Mouse (Mus musculus): ENCODE results near the gene Phf13. TPM values are rescaled to one million over a fixed set of nuclear protein-coding genes. Genes with fewer than 3 reads are reported as not detected.

The Phf13 gene
- polyA plus RNA-seq, 1 experiment from 2014 or later = 38.0 TPM

DNA sequence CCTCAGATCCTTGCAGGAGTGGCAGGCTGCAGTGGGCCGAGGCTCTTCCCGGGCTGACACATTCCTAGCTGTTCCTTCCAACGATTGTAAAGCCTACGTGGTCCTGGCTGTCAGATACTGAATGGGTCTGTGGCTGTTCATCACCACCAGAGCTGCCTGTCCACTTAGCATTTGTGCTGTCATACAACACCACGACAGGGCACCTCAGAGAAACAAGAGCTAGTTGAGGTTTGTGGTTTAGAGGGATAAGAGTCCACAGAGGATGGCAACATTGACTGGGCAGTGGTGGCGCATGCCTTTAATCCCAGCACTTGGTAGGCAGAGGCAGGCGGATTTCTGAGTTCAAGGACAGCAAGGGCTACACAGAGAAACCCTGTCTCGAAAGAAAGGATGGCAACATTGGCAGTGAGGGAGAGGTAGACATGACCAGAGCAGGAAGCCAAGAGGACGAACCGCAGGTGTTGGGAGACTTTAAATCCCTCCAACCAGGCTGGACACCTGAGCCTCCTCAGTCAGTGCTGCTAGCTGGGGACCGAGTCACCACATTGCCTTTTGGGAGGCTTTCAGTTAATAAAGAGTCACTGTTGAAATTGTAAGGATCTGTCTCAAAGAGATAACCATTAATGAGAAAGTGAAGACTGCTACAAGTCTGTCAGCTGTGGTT is 36.1 kb downstream of the Phf13 start:
- Histone ChIP-seq H3K4me3 (no peak overlapping the region), H3K27me3 (no peaks in the 10 kb centered on the region), H3K9ac (no peak overlapping the region), H3K4me1 (no peaks in the 10 kb centered on the region), H3K36me3 (peaks cover 89% of the 10 kb centered on the region), H3K27ac (no peak overlapping the region), H3K4me2 (no peak overlapping the region), H3K9me3 (no peaks in the 10 kb centered on the region; the same call in 1 of the 2 replicates)
- 90% methylated on average over 11 of the region's 11 CpGs for WGBS
- no peak for ATAC-seq (ENCODE audit: insufficient number of reproducible peaks, insufficient read depth, low FRiP score, low TSS enrichment, low read depth)

DNA sequence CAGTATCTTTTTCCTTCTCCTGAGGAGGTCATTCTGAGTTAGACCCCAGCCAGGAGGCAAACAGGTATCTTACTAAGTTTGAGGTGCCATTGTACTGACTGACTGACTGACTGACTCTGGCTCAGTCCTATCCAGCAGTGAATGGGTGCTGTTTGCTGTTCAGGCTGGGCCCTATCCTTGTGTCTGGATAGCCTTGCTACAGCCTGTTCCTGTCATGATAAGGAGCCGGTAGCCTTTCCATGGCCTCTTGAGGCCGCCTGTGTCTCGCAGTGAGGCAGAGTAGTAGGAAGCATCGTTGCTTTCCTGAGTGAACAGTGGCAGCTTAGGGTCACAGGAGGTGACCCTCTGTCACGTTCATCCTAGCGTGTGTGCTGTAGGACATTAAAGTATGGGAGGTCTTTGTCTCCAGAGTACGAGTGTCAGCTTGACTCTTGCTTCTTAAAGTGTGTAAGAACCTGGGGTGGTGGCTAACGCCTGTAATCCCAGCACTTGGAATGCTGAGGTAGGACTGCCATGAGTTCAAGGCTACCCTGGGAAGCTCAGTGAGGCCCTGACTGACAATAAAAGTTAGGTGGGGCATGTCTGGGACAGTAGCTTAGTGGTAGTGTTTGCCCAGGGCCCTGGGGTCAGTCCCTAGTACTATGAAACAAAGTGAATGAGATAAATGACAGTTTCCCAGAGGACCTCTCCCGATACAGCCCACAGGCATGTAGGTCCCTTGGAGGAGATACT is 38.3 kb downstream of the Phf13 start:
- Histone ChIP-seq H3K27me3 (no peaks in the 10 kb centered on the region), H3K27ac (no peak overlapping the region), H3K9ac (no peak overlapping the region), H3K4me2 (no peak overlapping the region), H3K36me3 (peaks cover 87% of the 10 kb centered on the region), H3K9me3 (no peaks in the 10 kb centered on the region), H3K4me1 (no peaks in the 10 kb centered on the region), H3K4me3 (no peak overlapping the region)
- 88% methylated on average over 9 of the region's 9 CpGs for WGBS
- no peak for ATAC-seq (ENCODE audit: insufficient number of reproducible peaks, insufficient read depth, low FRiP score, low TSS enrichment, low read depth)

DNA sequence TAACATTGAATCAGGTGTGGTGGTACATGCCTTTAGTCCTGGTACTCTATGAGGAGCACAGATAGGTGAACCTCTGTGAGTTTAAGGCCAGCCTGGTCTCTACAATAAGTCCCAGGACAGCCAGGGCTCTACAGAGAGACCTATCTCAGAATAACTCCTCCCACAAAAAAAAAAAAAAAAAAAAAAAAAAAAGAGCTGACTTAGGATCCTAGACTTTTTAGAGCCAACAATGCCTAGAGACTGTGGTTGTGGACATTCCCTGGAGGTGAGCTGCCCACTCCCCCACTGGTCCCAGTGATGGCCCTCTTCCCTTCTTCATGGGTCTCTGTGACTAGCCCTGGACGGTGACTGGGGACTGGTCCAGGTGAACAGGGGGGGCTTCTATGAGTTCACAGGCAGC is 40.3 kb downstream of the Phf13 start:
- no peaks in the 10 kb centered on the region for H3K9me3 ChIP-seq
- no peak overlapping the region for H3K27ac ChIP-seq
- no peak overlapping the region for H3K4me3 ChIP-seq
- ATAC-seq (ENCODE audit: insufficient number of reproducible peaks, insufficient read depth, low FRiP score, low TSS enrichment, low read depth) = no peak
- H3K4me2 ChIP-seq = no peak overlapping the region
- no peak overlapping the region for H3K9ac ChIP-seq
- WGBS = 92% methylated on average over 1 of the region's 1 CpGs
- no peaks in the 10 kb centered on the region for H3K27me3 ChIP-seq
- H3K4me1 ChIP-seq = no peaks in the 10 kb centered on the region
- H3K36me3 ChIP-seq = peaks cover 87% of the 10 kb centered on the region

DNA sequence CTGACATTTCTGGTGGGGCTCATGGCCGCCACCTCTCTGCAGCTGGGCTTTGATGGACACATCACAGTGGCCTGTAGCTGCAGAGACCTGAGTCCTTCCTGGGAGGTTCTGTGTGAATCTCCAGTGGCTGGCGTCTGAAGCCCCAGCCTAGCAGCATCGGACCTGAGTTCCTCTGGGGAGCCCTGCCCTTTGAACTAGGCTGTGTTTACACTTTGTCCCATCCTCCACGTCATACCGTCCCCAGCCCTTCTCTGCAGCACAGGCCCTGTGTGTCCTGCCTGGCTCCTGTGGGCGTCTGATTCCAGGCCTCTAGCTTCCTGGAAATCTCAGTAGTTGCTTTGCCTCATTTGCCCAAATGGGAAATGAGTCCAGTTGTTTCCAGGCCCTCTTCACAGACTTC is 42.8 kb downstream of the Phf13 start:
- H3K4me1 ChIP-seq = no peaks in the 10 kb centered on the region
- no peak overlapping the region for H3K4me3 ChIP-seq
- no peaks in the 10 kb centered on the region for H3K27me3 ChIP-seq
- H3K9me3 ChIP-seq = no peaks in the 10 kb centered on the region
- 75% methylated on average over 6 of the region's 6 CpGs for WGBS
- H3K9ac ChIP-seq = no peak overlapping the region
- peaks cover 77% of the 10 kb centered on the region for H3K36me3 ChIP-seq
- ATAC-seq (ENCODE audit: insufficient number of reproducible peaks, insufficient read depth, low FRiP score, low TSS enrichment, low read depth) = no peak
- no peak overlapping the region for H3K27ac ChIP-seq
- no peak overlapping the region for H3K4me2 ChIP-seq

DNA sequence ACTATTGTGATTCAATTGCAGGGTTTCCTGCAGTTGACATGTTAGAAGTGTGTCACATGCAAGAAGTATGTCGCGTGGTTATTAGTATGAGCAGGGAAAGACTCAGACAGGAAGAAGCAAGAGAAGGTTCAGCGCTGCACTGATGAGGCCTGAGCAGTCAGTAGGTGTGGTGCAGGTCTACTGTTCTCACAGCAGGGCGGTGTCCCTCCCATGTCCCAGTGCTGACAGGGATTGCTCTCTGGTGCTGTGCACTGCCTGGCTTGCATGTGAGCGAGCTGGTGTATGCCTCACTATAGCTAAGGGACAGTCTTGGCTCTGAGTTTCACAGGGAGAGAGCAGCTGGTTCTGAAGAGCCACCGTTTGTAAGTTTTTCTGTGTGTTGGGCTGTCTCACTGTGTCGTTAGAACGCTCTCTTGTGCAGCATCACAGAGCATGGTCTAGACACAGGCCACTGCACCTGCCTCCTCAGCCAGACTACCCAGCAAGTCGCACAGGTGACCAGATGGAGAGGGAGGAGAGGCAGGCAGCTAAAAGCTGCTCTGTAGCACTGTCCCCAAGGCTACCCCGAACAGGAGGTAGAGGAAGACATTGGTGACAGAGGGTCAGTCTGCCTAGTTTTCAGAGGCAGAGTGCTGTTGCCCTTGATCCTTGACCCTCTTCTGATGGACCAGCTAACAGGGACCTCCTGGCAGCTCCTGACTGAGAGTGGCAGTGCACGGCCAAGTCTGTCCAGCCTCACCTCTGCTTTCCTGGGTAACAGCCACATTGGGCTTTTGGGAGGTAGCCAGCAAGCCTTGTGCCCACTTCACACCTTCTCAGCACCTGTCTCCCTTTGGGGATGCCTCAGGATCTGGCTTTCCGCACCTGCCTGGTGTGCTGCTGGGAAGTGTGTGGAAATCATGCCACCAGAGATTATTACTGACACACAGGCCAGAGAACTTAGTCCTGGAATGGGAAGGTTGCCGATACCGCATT is 47.3 kb downstream of the Phf13 start:
- Histone ChIP-seq H3K27ac (no peak overlapping the region), H3K9ac (no peak overlapping the region), H3K9me3 (no peaks in the 10 kb centered on the region), H3K4me2 (no peak overlapping the region), H3K4me3 (no peak overlapping the region), H3K27me3 (no peaks in the 10 kb centered on the region), H3K36me3 (peaks cover 44% of the 10 kb centered on the region), H3K4me1 (no peaks in the 10 kb centered on the region)
- WGBS = 91% methylated on average over 14 of the region's 14 CpGs
- no peak for ATAC-seq (ENCODE audit: insufficient number of reproducible peaks, insufficient read depth, low FRiP score, low TSS enrichment, low read depth)

DNA sequence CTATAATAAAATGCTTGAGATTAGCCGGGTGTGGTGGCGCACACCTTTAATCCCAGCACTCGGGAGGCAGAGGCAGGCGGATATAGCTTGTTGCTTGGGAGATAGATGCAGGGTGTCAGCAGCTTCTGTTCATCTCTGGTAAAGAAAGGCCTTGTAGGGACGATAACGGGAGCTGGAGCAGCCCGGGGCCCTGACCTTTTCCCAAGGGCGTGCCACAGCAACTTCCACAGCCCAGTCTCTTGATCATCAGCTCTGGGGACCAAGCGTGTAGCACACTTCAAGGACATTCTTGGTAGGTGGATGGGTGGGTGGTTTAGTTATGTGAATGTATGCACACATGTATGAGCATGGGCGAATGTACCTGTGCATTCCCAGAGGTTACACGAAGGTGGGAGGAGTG is 49.8 kb downstream of the Phf13 start:
- Histone ChIP-seq H3K4me1 (no peaks in the 10 kb centered on the region), H3K4me3 (no peak overlapping the region), H3K27ac (no peak overlapping the region), H3K4me2 (no peak overlapping the region), H3K9me3 (no peaks in the 10 kb centered on the region), H3K36me3 (peaks cover 19% of the 10 kb centered on the region), H3K27me3 (no peaks in the 10 kb centered on the region), H3K9ac (no peak overlapping the region)
- 94% methylated on average over 11 of the region's 11 CpGs for WGBS
- ATAC-seq (ENCODE audit: insufficient number of reproducible peaks, insufficient read depth, low FRiP score, low TSS enrichment, low read depth) = no peak

Other genes starting within 250 kb of the Phf13 start
- 96.2 and 106 TPM in 2 replicates for gene Camta1, start 134.4 kb downstream of the Phf13 start, polyA plus RNA-seq (2015; fragmentation: Nextera tagmentation; extraction: Ambion mirVana)
- 63.0 and 71.4 TPM in 2 replicates for gene Dnajc11, start 62.6 kb downstream of the Phf13 start, polyA plus RNA-seq (2015; fragmentation: Nextera tagmentation; extraction: Ambion mirVana)
- gene Thap3, start 7.3 kb downstream of the Phf13 start, polyA plus RNA-seq (2015; fragmentation: Nextera tagmentation; extraction: Ambion mirVana) = 56.3 and 61.2 TPM in 2 replicates
- 10.1 TPM in 2 replicates for gene Klhl21, start 12.5 kb upstream of the Phf13 start, polyA plus RNA-seq (2015; fragmentation: Nextera tagmentation; extraction: Ambion mirVana)
- 17.5 and 22.9 TPM in 2 replicates for gene Zbtb48, start 31.4 kb upstream of the Phf13 start, polyA plus RNA-seq (2015; fragmentation: Nextera tagmentation; extraction: Ambion mirVana)
- 0.55 and 0.59 TPM in 2 replicates for gene Tas1r1, start 42.3 kb upstream of the Phf13 start, polyA plus RNA-seq (2015; fragmentation: Nextera tagmentation; extraction: Ambion mirVana)
- gene Nol9, start 43.1 kb upstream of the Phf13 start, polyA plus RNA-seq (2015; fragmentation: Nextera tagmentation; extraction: Ambion mirVana) = 34.4 and 34.8 TPM in 2 replicates
- 19.5 and 22.2 TPM in 2 replicates for gene Plekhg5, start 76.2 kb upstream of the Phf13 start, polyA plus RNA-seq (2015; fragmentation: Nextera tagmentation; extraction: Ambion mirVana)
- gene Tnfrsf25, start 119.7 kb upstream of the Phf13 start, polyA plus RNA-seq (2015; fragmentation: Nextera tagmentation; extraction: Ambion mirVana) = 1.1 and 1.5 TPM in 2 replicates
- gene Espn, start 156.1 kb upstream of the Phf13 start, polyA plus RNA-seq (2015; fragmentation: Nextera tagmentation; extraction: Ambion mirVana) = 3.4 and 5.9 TPM in 2 replicates
- gene Hes2, start 162.6 kb upstream of the Phf13 start, polyA plus RNA-seq (2015; fragmentation: Nextera tagmentation; extraction: Ambion mirVana) = 0.10 TPM in 1 of 2 replicates, not detected in the other
- 48.5 and 54.1 TPM in 2 replicates for gene Acot7, start 181.9 kb upstream of the Phf13 start, polyA plus RNA-seq (2015; fragmentation: Nextera tagmentation; extraction: Ambion mirVana)

Measured in embryonic facial prominence, embryonic 13.5 days (tissue).